Mouse (Mus musculus) cerebellum, adult 11-12 months (tissue): ENCODE results near the gene Mrpl54.

Experiments used
- DNase-seq: peaks from one replicate; pipeline ENCODE4 v3.0.0; 2022

Mrpl54 gene

GRCm38 (mm10) chr10:81293334-81294030 is 26.7 kb upstream of the Mrpl54 start:
- DNase-seq, result no peak

GRCm38 (mm10) chr10:81292554-81293333 is 26.0 kb upstream of the Mrpl54 start, which contains the start of gene Pip5k1c:
Gene Pip5k1c (plus strand): TSS chr10:81292963.
- DNase-seq, result peak; percentile 100

- peak; percentile 58 for DNase-seq
Measured at GRCm38 (mm10) chr10:81291511-81292104, 24.9 kb upstream of the Mrpl54 start, which contains the start of gene Tjp3. Gene Tjp3 (minus strand): TSS chr10:81291581.

GRCm38 (mm10) chr10:81290698-81291460 is 24.1 kb upstream of the Mrpl54 start:
- DNase-seq, result peak; percentile 74

- DNase-seq, result peak; percentile 62
Measured at GRCm38 (mm10) chr10:81289811-81290210, 23.1 kb upstream of the Mrpl54 start.

GRCm38 (mm10) chr10:81289278-81289677 is 22.5 kb upstream of the Mrpl54 start:
- peak; percentile 77 for DNase-seq

- peak; percentile 57 for DNase-seq
Measured at GRCm38 (mm10) chr10:81288601-81289000, 21.9 kb upstream of the Mrpl54 start.

GRCm38 (mm10) chr10:81287513-81288157 is 20.9 kb upstream of the Mrpl54 start:
- DNase-seq, result peak; percentile 69

GRCm38 (mm10) chr10:81286586-81286985 is 19.9 kb upstream of the Mrpl54 start:
- DNase-seq, result no peak

GRCm38 (mm10) chr10:81285694-81286450 is 19.1 kb upstream of the Mrpl54 start:
- DNase-seq, result peak; percentile 76

- peak; percentile 55 for DNase-seq
Measured at GRCm38 (mm10) chr10:81284719-81285118, 18.0 kb upstream of the Mrpl54 start.

- no peak for DNase-seq
Measured at GRCm38 (mm10) chr10:81284189-81284588, 17.5 kb upstream of the Mrpl54 start.

- DNase-seq, result no peak
Measured at GRCm38 (mm10) chr10:81279496-81279895, 12.8 kb upstream of the Mrpl54 start.

- peak; percentile 54 for DNase-seq
Measured at GRCm38 (mm10) chr10:81277676-81278075, 10.9 kb upstream of the Mrpl54 start.

- DNase-seq, result no peak
Measured at GRCm38 (mm10) chr10:81273842-81274241, 7.1 kb upstream of the Mrpl54 start.

GRCm38 (mm10) chr10:81272356-81272755 is 5.6 kb upstream of the Mrpl54 start:
- no peak for DNase-seq

- DNase-seq, result peak; percentile 74
Measured at GRCm38 (mm10) chr10:81268643-81269412, 2.1 kb upstream of the Mrpl54 start.

GRCm38 (mm10) chr10:81268056-81268455 is 1.3 kb upstream of the Mrpl54 start:
- peak; percentile 89 for DNase-seq

- DNase-seq, result no peak
Measured at GRCm38 (mm10) chr10:81265540-81265939, 1.2 kb downstream of the Mrpl54 start.

- no peak for DNase-seq
Measured at GRCm38 (mm10) chr10:81261025-81261424, 5.7 kb downstream of the Mrpl54 start.
